Mouse (Mus musculus): ENCODE results near the gene 4930558K02Rik. TPM values are rescaled to one million over a fixed set of nuclear protein-coding genes. Genes with fewer than 3 reads are reported as not detected.

Gene 4930558K02Rik
- total and polyA plus RNA-seq, 3 experiments: not detected

GRCm38 (mm10) chr1:161918682-161919372 is 60.6 kb downstream of the 4930558K02Rik start (continued):
- TF ChIP-seq BHLHE40 (IDR thresholded peaks at IDR 0.05; ENCODE audit: low read depth, low read length): peak; percentile 80
- peak; percentile 70 for TF ChIP-seq ZNF384 (IDR thresholded peaks at IDR 0.05; ENCODE audit: low read depth, low read length)
- TF ChIP-seq KAT2A (IDR thresholded peaks at IDR 0.05; ENCODE audit: insufficient replicate concordance, low read length): no peak
- no peak for TF ChIP-seq ZMIZ1 (IDR thresholded peaks at IDR 0.05; ENCODE audit: low read depth, low read length)
- TF ChIP-seq GABPA (IDR thresholded peaks at IDR 0.05; ENCODE audit: insufficient replicate concordance, low read depth, low read length): no peak
- TF ChIP-seq MAX (IDR thresholded peaks at IDR 0.05; ENCODE audit: low read length): peak; percentile 60; the same call in 1 of the 2 replicates
- TF ChIP-seq MEF2A (IDR thresholded peaks at IDR 0.05; ENCODE audit: borderline replicate concordance, low read depth, low read length): peak; percentile 59; the same call in 1 of the 2 replicates
- no peak for TF ChIP-seq NELFE (IDR thresholded peaks at IDR 0.05; ENCODE audit: low read depth, low read length)
- 0 out of 2 replicates have a peak, but pooled peaks have one; percentile 31 for TF ChIP-seq HCFC1 (IDR thresholded peaks at IDR 0.05; ENCODE audit: low read depth, low read length)
- peak; percentile 87 for TF ChIP-seq IRF4 (IDR thresholded peaks at IDR 0.05; ENCODE audit: low read depth, low read length)
- no peak for TF ChIP-seq UBTF (IDR thresholded peaks at IDR 0.05; ENCODE audit: low read depth, low read length)
- no peak for TF ChIP-seq ZC3H11A (IDR thresholded peaks at IDR 0.05; ENCODE audit: low read depth, low read length)

DNA sequence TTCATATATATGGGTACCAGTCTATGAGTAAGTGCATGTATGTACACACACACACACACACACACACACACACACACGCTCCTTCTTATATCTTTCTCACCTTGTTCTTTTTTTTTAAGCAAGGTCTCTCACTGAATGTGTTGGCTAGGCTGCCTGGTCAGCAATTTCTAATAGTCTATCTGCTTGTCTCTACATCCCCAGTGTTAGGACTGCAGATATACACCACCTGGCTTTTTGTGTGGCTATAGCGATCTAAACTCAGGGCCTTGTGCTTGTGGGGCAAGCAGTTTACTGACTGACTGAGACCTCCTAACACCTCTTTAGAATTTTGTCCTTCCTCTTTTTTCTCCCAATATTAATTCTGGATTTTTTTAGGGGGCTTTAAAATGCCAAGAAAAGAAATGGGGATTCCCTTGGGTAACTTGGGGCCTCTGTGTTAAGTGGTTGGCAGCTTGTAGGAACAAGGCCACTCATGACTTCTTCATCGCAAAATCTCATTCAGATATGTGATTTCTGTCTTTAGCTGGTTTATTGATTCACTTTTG is 61.4 kb downstream of the 4930558K02Rik start:
- H3K79me2 ChIP-seq (replicated peaks; ENCODE audit: control insufficient read depth, extremely low read depth, insufficient read depth, poor library complexity, severe bottlenecking): no peaks in the 10 kb centered on the region
- in situ Hi-C loops (cut with MboI; ENCODE audit: low pct_ligation_motif_present, low pct_unique_long_range_greater_than_20kb, low sequenced_read_pairs): loop anchor here (5.0 kb wide), 1 partner anchor 39 kb away; no protein-coding TSS in a partner anchor
- peaks cover 32 to 87% of the 10 kb centered on the region in 2 experiments for H3K4me1 ChIP-seq (ENCODE audit: control insufficient read depth in 1 of 2, insufficient read depth in 2 of 2)
- H3K9ac ChIP-seq (ENCODE audit: insufficient read depth, low read depth): peak overlapping the region; percentile 53
- H3K27ac ChIP-seq (ENCODE audit: insufficient read depth, low read depth): peak overlapping the region; percentile 91
- H3K27me3 ChIP-seq (replicated peaks): no peaks in the 10 kb centered on the region
- peak overlapping the region; percentile 32 for H3K4me2 ChIP-seq (ENCODE audit: insufficient read depth, low read depth, poor library complexity, severe bottlenecking)
- TF ChIP-seq JUND (conservative IDR thresholded peaks at IDR 0.05; ENCODE audit: low read depth, low read length) (no peak; the same call in 1 of the 2 replicates), CTCF (conservative IDR thresholded peaks at IDR 0.05 in 1 of 2, IDR thresholded peaks at IDR 0.05 in 1 of 2; ENCODE audit: low read depth in 2 of 2, low read length in 2 of 2) (no peak), GABPA (IDR thresholded peaks at IDR 0.05; ENCODE audit: insufficient replicate concordance, low read depth, low read length) (no peak), E2F4 (IDR thresholded peaks at IDR 0.05; ENCODE audit: insufficient replicate concordance, low read depth, low read length) (no peak), MYC (IDR thresholded peaks at IDR 0.05; ENCODE audit: low read depth, low read length) (0 out of 2 replicates have a peak, but pooled peaks have one; percentile 36), SMC3 (IDR thresholded peaks at IDR 0.05; ENCODE audit: low read depth, low read length) (peak; percentile 30), EP300 (IDR thresholded peaks at IDR 0.05; ENCODE audit: low read length) (no peak), MAZ (IDR thresholded peaks at IDR 0.05; ENCODE audit: low read depth, low read length) (0 out of 2 replicates have a peak, but pooled peaks have one; percentile 15), BHLHE40 (IDR thresholded peaks at IDR 0.05; ENCODE audit: low read depth, low read length) (no peak; the same call in 1 of the 2 replicates), MAX (IDR thresholded peaks at IDR 0.05; ENCODE audit: low read length) (peak; percentile 23; the same call in 1 of the 2 replicates), CHD1 (IDR thresholded peaks at IDR 0.05; ENCODE audit: low read depth, low read length) (0 out of 2 replicates have a peak, but pooled peaks have one; percentile 40), ZKSCAN1 (IDR thresholded peaks at IDR 0.05; ENCODE audit: borderline replicate concordance, low read depth, low read length) (no peak), JUN (IDR thresholded peaks at IDR 0.05; ENCODE audit: insufficient read depth, low read depth, low read length) (no peak), SIN3A (IDR thresholded peaks at IDR 0.05; ENCODE audit: low read length) (peak; percentile 48; the same call in 1 of the 2 replicates), UBTF (IDR thresholded peaks at IDR 0.05; ENCODE audit: low read depth, low read length) (no peak), MAFK (IDR thresholded peaks at IDR 0.05; ENCODE audit: insufficient replicate concordance, low read length) (peak; percentile 92), POLR2AphosphoS2 (IDR thresholded peaks at IDR 0.05; ENCODE audit: low read depth, low read length) (no peak), ELF1 (IDR thresholded peaks at IDR 0.05; ENCODE audit: low read depth, low read length) (no peak), MEF2A (IDR thresholded peaks at IDR 0.05; ENCODE audit: borderline replicate concordance, low read depth, low read length) (peak; percentile 73), ZC3H11A (IDR thresholded peaks at IDR 0.05; ENCODE audit: low read depth, low read length) (no peak), RCOR1 (conservative IDR thresholded peaks at IDR 0.05; ENCODE audit: low read depth, low read length) (no peak), ZNF384 (IDR thresholded peaks at IDR 0.05; ENCODE audit: low read depth, low read length) (peak; percentile 47; the same call in 1 of the 2 replicates), NRF1 (IDR thresholded peaks at IDR 0.05; ENCODE audit: low read depth, low read length) (0 out of 2 replicates have a peak, but pooled peaks have one; percentile 11), TCF12 (IDR thresholded peaks at IDR 0.05; ENCODE audit: low read depth, low read length) (peak; percentile 25; the same call in 1 of the 2 replicates)
- no peak overlapping the region for H3K4me3 ChIP-seq (replicated peaks in 1 of 3; ENCODE audit: low read depth in 2 of 3, low read length in 2 of 3, poor library complexity in 1 of 3)
- no peaks in the 10 kb centered on the region for H3K9me3 ChIP-seq (replicated peaks; ENCODE audit: low read length)
- no peaks in the 10 kb centered on the region for H3K36me3 ChIP-seq (replicated peaks in 1 of 2; ENCODE audit: control insufficient read depth in 1 of 2, insufficient read depth in 1 of 2, low read length in 1 of 2)
- dilution Hi-C loops (cut with MboI; ENCODE audit: extremely low pct_ligation_motif_present, extremely low pct_unique_long_range_greater_than_20kb, low sequenced_read_pairs): no loop called here
- DNase-seq (ENCODE audit: extremely low read depth): no peak
